Mouse (Mus musculus) spleen, postnatal 4 days (tissue): ENCODE measurements at regions not wholly inside any gene's neighbourhood (a gene's known extent, or its start where the extent isn't known, plus 50 kb on each side); places are given as distances from the start of the nearest gene placed in this dataset.
"Not testable (repeated sequence)": the region's sequence is repeated elsewhere in the genome, so short reads cannot be mapped to it uniquely, and the experiment has no call there.

Experiments
- DNase-seq, 2 experiments: peaks; one replicate each; pipeline ENCODE4 v3.0.0; 2022; ENCODE audit warnings: low spot score in 2 of 2

DNA sequence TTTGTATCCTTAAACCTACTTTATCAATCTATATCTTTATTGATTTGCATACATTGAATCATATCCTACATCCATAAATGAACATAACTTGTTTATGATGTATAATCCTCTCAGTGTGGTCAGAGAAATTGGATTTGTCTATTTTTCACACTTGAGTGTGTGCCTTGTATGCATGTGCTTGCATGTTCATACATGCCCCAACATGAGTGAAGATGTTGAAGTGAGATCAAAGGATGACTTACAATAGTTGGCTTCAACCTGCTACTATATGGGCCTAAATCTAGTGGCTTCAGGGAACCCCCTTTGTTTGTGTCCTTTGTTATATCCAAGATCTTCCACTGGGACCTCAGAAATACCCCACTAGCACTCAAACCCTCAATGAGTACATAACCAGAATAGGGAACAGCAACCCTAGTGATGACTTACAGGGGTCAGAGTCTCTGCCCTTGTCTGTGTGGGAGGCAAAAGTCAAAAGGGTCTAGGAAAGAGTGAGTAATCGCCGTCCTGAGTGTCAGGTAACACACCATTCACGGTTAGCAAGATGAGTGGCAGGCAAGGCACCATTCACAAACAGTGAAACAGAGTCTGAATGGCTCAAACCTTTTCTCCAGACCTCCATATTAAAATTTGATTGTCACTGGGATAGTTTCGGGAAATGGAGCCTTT, 236.3 kb downstream of the Lpin1 start:
- no peak for DNase-seq

DNA sequence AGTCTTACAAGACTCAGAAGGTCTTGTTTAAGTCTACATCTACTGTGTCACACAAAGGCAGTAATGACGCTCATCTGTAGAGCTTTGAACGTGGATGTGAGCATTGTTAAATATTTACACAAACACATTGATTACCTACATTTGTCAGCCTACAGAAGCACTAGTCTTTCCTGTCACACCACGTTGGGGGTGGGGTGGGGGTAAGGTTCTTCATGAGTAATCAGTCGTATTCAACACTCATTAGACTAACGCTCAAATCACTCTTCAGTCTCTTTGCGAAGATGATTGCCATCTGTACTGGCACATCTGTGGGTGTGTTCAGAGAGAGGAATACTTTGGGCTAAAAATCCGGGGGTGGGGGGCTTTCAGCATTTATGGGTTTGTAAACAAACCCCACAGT, 240.7 kb downstream of the Lpin1 start:
- DNase-seq = no peak

DNA sequence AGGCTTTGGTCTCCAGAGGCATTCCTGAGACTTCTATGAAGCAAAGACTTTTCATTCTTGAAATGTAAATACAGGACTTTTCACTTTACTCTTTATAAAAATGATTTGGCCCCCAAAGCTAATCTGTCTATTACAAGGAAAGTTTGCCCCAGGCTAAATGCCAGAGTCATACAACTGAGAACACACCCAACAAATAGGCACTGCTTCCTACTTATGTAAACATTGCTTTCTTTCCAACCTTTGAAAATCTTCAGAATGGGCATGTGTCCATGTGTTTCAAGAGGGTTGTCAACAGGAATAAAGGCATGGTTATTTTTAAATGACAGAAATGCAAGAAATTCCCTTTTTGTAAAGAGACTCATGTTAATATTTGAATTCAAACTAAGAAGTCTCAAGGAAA, 248.4 kb downstream of the Lpin1 start:
- no peak for DNase-seq

DNA sequence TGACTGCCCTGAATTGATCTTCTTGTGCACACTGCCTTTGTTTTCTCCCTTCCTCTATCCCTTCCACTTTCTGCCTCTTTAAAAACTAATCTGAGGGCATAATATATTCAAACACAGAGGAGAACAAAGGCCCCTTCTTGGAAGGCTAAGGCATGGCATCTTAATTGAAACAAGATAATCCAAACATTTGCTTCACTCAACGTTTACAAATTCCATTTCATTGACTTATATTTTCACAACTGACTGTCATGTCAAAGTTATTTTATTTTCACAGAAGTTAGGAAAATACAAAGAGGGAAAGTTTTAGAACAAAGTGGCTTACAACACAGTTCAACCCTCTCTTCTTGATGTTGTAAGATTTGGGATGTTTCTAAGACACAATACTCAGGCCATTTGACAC, 251.9 kb downstream of the Lpin1 start:
- no peak for DNase-seq

DNA sequence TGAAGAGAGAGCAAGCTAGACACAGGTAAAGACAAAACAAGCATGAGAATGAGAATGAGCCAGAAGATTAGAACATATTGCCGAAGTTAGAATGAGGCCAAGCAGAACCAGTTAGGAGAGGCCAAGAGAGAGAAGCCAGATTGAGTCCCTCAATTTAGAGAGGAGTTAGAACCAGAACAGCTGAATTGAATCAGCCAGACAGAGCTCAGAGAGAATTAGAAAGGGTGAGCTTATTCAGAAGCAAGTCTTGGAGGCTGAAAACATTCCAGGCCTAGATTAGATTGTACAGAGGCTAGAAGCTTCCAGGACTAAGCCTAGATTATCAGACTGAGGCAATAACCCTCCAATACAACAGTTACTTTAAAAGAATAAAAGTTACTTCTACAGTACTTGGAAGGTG, 256.1 kb downstream of the Lpin1 start:
- no peak for DNase-seq

DNA sequence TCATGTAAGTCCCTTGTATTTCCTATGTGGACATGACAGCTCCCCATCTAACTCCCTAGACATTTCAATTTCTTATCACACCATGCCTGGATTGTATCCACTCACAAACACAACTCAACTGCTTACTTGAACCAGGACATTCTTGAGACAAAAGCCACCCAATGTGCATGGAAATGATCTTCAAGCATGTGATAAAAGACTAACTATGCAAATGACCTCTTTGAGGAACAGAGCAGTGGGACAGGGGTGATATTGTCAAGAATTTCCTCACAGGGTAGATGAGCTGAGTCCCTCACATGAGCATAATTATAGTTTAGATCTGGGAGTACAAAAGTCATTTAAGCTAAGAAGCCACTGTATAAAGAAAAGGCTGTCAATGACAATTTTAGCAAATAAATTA, 259.0 kb downstream of the Lpin1 start:
- DNase-seq = no peak

DNA sequence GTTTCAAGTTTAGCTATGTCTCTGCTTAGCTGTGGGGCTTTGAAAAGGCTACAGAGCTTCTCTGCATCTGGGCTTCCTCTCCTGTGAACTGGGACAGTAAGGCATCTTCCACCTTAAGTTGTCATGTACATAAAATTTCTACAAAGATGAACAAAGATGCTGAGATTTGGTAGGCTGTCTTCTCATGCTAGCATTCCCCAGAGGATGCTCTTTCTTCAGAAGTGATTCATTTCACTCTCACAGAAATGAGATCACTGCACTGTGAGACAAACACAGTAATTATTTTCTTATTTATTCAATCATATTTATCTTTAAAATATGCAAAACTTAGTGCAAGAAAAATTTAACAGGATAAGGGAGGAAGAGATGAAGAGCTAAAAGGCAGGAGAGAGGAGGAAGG, 261.5 kb downstream of the Lpin1 start:
- no peak for DNase-seq

DNA sequence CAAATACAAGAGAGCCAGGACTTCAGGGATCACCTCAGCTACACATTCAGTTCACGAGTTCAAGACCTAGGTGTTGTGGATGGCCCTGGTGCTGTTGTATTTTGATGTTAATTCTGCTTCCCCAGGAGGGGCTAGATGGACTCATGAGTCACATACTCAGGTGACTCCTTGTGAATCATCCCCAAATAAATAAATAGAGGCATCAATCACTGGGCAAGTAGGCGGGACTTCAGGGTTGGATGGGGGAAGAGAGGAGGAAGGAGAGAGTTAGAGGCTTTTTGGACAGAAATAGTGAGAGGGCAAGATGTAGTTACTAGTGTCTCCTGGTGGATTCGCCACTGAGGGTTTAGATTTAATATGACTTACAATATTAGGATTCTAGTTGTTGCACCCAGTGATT, 266.7 kb downstream of the Lpin1 start:
- no peak for DNase-seq

DNA sequence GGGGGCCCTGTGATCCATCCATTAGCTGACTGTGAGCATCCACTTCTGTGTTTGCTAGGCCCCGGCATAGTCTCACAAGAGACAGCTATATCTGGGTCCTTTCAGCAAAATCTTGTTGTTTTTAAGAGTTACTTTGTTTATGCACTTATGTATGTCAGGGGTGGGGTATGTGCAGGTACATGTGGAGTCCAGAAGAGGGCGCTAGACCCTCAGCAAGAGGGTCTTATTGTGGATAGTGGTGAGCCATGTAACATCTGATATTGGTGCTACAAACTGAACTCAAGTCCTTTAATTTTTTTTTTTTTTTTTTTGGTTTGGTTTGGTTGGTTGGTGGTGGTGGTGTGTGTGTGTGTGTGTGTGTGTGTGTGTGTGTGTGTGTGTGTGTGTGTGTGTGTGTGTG, 268.7 kb downstream of the Lpin1 start:
- DNase-seq = not testable (repeated sequence)

DNA sequence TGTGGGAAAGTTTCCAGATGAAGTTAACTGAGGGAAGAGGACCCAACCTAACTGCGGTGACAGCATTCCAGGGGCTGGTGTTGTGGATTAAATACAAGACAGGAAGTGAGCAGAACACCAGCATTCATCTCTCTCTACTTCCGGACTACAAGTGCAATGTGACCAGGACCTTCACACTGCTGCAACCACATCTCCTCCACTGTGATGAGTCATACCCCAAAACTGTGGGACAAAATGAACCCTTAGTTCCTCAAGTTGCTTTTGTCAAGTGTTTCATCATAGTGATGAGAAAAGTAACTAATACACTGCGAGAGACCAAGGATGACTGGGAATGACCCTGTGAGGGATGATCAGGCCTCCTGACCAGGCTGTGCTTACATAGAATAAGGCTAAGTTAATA, 279.3 kb downstream of the Lpin1 start:
- DNase-seq = no peak

DNA sequence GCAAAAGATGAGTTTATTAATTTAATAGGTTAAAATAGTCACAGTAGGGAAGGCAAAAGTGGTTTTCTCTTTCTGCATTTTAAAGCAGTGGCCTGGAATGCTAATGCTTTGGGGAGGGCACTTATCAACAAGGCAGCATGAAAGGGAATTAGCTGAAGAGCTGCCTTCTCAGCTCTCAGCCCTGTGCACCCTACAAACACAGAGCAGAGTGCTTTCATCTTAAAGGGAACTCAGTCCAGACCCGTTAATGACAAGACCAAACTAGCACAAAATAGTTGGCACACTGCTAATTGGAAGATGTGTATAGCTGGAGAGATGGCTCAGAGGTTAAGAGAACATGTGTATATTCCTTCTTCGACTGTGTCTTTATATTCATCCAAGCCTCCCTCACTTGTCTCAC, 281.6 kb downstream of the Lpin1 start:
- DNase-seq = no peak

DNA sequence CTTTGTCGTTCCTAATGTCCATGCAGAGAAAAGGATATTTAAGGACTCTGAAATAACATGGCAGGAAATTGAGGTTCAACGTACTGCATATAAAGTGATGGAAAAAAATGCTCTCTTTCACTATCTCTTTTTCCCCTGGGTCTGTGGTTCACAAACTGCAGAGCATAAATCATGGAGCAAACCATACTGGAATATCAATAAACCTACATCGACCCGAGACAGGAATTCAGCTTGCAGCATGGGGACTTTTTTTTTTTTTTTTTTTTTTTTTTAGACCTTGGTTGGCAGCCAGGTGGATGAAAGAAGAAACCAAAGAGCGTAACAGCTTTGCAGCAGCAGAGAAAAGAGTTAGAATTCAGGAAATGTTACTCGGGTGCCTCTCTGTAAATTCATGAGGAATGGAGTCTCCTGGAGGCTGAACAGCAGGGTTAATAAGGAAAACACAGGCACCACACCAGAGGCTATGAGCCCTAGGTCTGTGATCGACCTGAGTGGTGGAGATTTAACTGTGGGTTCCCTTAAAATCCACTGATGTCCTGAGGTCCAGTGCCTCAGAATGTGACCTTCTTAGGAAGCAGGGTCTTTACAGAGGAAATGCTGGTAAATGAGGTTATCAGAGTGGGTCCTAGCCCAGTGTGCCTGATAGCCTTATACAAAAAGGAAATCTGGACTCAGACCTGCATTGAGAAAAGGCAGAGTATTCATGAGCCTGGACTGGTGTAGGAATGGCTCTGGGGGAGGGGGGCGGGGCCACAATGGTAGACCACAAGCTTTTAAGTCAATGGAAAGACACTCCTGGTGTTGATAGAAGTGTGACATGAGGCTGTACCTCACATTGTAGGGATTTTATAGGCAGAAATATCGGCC, 290.0 kb downstream of the Lpin1 start:
- no peak for DNase-seq

DNA sequence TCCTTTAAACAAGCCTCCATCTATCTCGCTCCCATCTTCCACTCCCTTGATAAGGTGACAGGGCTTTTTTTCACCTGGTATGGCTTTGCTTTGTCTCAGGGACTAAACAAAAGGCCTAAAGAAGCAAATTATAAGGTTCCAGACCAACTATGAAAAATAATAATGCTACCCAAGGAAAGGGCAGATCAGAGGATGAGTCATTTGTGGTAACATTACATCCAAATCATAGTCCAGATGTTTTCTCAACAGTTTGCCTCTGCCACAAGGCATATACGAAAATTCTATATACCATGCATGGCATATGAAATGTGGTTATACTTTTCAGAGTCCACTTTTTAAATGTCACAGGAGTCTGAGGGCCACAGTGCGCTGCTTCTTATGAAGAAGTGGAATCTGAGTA, 302.7 kb downstream of the Lpin1 start:
- no peak for DNase-seq

DNA sequence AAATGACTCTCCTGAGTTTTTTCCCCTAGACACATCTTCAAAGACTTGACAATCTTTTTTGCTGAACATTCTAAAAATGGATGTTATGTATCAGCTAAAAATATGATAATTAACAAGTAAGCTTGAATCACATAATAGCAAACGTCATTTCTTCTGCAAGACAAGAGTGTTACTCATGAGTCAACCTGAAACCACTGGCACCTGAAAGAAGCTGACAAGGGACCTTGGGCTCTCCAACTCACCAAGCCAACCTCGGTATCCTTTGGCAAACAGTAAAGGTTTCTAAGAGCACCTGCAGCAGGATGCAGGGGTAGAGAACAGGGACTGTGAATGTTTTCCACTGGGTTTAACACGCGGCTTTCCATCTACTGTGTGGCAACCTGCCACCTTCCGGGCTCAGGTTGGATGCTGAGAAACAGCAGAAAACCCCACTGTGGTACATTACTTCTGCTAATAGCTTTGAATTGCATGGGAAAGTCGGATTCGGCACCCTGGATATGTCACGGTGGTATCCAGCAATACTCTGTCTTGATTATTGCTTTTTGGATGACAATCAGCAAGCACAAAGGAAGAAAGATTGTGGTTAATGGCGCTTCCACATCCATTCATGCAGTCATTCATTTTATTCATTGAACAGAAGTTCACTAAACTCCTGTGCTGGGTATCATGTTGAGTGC, 305.9 kb downstream of the Lpin1 start:
- no peak for DNase-seq

DNA sequence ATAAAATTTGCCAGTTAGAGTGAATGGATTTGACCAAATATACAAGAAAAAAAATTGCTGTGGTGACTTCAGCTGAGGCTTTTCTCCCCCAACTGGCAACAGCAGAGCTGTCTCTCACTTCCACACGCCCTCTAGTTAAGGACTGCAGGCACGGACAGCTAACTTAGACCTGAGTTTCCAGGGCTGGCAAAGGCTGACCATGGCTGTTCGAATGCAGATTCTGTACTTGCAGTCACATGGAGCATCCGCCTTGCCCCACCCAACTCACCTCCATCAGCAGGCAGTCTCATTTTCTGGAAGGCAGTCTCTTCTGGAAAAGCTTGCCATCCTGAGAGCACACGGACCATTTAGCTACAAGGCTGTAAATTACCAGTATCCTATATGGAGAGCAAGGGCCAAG, 325.7 kb downstream of the Lpin1 start:
- no peak for DNase-seq

DNA sequence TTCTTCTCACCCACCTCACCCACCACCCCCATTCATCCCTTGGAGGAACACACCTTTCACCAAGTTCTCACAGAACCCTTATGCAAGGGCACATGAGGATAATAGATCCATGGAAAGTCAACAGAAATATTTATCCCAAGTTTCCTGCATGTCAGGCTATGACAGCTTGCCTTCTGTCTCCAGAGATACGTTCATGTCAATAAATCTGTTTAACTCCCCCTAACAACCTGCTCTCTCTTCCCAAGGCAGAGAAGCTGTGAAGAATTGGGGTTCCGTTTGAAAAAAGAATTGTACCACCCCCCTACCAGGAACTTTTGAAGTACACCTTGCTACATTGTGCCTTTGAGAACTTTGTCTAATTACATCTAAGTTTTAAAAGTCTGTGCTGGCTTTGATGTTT, 331.6 kb downstream of the Lpin1 start:
- DNase-seq = no peak

DNA sequence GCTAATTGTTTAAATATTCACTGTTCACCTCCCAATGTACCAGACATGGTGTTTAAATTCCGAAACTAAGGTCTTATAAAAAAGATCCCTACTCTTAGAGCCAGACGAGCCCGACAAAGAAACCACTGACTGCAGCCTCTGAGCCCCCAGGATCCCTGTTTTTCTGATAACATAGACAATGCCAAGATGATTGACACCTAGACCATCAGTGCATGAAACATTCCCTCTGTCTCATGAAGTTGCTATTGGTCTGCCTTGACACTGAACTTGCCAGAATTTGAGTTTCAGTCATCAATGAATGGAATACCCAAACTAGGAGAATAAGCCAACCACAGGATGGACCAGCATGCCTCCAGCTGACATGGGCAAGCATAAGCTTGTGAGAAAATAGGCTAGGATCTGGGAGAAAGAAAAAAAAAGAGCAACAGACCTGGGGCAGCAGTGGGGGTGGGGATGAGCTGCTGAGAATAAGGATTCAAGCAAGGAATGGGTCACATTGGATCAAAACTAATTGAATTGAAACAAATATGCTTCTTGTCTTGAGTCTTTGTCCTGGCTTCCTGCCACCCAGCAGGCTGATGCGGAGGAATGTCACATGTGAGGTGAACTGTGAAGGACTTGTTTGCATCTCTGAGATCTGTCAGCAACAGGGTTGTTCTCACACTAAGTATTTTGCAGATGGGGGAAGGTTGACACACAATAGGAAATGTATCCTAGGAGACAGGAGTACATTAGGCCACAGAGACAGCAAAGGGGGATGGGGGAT, 333.0 kb downstream of the Lpin1 start:
- no peak for DNase-seq

DNA sequence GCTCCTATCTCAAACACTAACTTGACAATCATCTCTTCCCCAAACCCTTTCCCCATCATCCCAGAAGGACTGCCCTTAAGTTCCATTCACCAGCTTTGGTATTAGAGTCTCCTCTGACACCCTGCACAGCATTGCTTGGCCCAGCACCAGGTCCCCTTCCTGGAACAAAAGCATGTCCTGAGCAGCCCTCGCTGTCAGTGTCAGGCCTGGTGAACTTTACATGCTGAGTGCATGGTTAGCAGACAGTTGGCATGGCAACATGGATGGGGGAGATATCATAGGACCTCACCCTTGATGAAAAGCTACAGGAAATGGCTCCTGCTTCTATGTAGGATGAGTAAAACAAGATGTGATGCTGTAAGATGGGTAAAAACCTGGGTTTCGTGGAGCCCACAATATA, 333.6 kb downstream of the Lpin1 start:
- no peak for DNase-seq

DNA sequence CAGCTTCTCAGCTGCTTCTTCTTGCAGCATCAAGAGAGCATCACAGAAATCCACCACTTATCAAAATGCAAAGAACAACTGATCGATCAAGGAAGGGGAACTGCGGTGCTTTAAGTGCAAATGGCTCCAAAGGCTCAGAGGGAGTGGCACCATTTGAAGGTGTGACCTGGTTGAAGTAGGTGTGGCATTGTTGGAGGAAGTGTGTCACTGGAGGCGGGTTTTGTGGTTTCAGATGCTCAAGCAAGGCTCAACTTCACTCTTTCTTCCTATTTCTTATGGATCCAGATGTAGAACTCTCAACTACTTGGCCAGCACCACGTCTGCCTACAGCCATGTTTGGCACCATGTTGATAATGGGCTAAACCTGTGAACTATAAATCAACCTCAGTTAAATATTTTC, 334.5 kb downstream of the Lpin1 start:
- peak in 1 of 2 experiments; percentile 25 for DNase-seq

DNA sequence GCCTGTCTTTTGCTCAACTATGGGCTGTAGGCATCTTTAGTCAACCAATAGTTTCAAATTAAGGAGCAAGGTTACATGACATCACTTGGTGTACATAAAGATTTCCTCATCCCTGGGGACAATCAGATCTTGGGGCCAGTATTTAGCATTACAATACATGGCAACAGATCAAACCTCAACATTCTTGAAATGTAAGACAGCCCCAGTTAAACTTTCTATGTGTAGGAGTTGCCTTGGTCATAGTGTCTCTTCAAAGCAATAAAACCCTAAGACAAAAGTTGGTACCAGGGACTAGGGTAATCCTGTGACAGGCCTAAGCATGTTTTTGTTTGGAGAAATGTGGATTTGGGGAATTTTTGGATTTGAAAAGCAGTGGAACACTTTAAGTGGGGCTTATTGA, 338.3 kb downstream of the Lpin1 start:
- DNase-seq = no peak

DNA sequence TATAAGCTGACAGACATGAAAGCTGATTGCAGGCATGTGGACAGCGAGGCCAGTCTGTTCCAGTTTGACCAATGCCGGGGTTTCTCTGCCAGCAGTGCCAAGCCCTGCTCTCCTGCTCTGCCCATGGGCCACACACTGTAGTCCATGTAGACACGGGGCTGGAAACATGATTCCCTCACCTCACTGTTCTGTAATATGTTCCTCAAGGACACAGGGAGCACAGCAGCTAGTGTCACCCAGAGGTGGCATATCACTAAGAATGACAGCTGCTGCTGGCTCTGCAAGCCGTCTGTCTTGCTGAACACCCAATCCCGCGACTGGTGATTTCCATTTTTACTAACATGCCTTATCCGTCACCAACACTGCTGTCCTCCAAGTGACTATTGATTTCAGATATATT, 339.9 kb downstream of the Lpin1 start:
- DNase-seq = no peak

DNA sequence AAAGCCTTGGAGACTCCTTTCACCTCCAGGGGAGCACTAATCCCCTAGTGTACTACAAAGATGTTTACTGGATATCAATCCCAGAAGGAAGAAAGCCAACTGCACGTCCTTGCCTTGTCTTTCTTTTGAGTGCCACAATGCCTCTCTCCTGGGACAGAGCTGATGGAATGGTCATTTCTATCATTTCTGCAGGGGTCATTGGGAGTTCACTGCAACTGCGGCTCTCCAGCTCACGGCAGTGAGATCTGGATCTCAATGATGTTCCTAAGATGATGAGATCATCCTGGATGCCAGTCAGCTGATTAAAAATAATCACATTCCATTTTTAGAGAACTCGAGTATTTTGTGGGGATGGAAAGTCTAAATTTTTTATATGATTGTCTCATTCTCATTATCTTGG, 341.1 kb downstream of the Lpin1 start:
- no peak for DNase-seq
